ENCODE assay signal across 7 mouse cellular contexts in the genomic region with DNA sequence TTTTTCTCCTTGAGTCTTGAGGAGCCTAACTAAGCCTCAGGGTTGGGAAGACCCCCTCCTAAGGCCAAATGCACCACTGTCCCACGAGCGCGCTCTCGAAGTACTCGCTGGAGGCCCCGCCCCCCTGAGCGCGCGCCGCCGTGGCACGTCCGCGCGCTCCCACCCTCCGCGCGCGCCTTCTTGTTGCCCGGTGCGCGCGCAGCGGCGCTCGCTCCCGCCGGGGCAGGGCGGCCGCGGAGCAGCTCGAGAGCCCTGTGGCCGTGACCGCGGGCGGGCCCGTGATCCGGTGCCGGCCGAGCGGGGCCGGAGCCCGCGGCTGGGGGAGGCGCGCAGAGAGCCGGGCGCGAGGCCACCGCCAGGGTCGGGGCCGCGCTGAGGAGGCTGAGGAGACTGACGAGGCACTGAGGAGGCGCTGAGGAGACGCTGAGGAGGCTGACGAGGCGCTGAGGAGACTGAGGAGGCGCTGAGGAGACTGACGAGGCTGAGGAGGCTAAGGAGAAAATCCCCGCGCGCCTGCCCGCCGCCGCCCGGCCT. TPM values are rescaled to one million over a fixed set of nuclear protein-coding genes. Genes with fewer than 3 reads are reported as not detected.
DNase-seq lines count a peak whose midpoint lies in the region; ATAC-seq and TF ChIP-seq lines count a peak whose summit lies in the region.

A gene (plus strand): TSS at position 207 of the 534 bp plus-strand sequence.

- peak within 1 kb of the TSS; percentile 98 for H3K9ac ChIP-seq in heart, adult 2 months (ENCODE audit: low read depth, low read length)
- H3K9ac ChIP-seq in limb, embryonic 11.5 days (ENCODE audit: low read length), result peak within 1 kb of the TSS; percentile 93
- H3K9ac ChIP-seq in midbrain, embryonic 13.5 days (replicated peaks), result peak within 1 kb of the TSS; percentile 97

- TF ChIP-seq POLR2A in heart, adult 2 months (IDR thresholded peaks at IDR 0.05; ENCODE audit: insufficient read depth, low read depth, low read length), result no peak
- TF ChIP-seq POLR2A in kidney, adult 2 months (IDR thresholded peaks at IDR 0.05; ENCODE audit: low read depth, low read length), result no peak

- TF ChIP-seq CTCF in heart, adult 2 months (IDR thresholded peaks at IDR 0.05), result peak; percentile 34
- no peak for TF ChIP-seq CTCF in kidney, adult 2 months (conservative IDR thresholded peaks at IDR 0.05; ENCODE audit: insufficient read depth, insufficient read length, low read depth, low read length)

- H3K27me3 ChIP-seq in embryonic facial prominence, embryonic 10.5 days (replicated peaks; ENCODE audit: low read depth, poor library complexity, severe bottlenecking), result no peaks in the 10 kb centered on the region
- no peaks in the 10 kb centered on the region for H3K27me3 ChIP-seq in heart, adult 2 months (ENCODE audit: control insufficient read depth, insufficient read depth, low read length)
- H3K27me3 ChIP-seq in kidney, adult 2 months (replicated peaks; ENCODE audit: control insufficient read depth, insufficient read depth, low read length), result no peaks in the 10 kb centered on the region
- H3K27me3 ChIP-seq in limb, embryonic 11.5 days (ENCODE audit: control insufficient read depth, insufficient read depth, low read length), result no peaks in the 10 kb centered on the region
- no peaks in the 10 kb centered on the region for H3K27me3 ChIP-seq in midbrain, embryonic 13.5 days

- peak within 1 kb of the TSS; percentile 85 for H3K4me3 ChIP-seq in embryonic facial prominence, embryonic 10.5 days
- peak within 1 kb of the TSS; percentile 86 for H3K4me3 ChIP-seq in heart, adult 2 months
- H3K4me3 ChIP-seq in kidney, adult 2 months (ENCODE audit: insufficient read depth, low read depth, low read length), result peak within 1 kb of the TSS; percentile 79
- peak within 1 kb of the TSS; percentile 89 for H3K4me3 ChIP-seq in limb, embryonic 11.5 days (ENCODE audit: low read depth, low read length)
- H3K4me3 ChIP-seq in midbrain, embryonic 13.5 days (replicated peaks), result peak within 1 kb of the TSS; percentile 92

- peak within 1 kb of the TSS; percentile 78 for H3K4me2 ChIP-seq in limb, embryonic 11.5 days (ENCODE audit: low read depth, severe bottlenecking)
- peak within 1 kb of the TSS; percentile 80 for H3K4me2 ChIP-seq in midbrain, embryonic 13.5 days (replicated peaks)

- H3K36me3 ChIP-seq in embryonic facial prominence, embryonic 10.5 days (replicated peaks), result no peaks in the 10 kb centered on the region
- H3K36me3 ChIP-seq in heart, adult 2 months (ENCODE audit: control insufficient read depth, insufficient read depth, low read length), result peaks cover 14% of the 10 kb centered on the region
- no peaks in the 10 kb centered on the region for H3K36me3 ChIP-seq in kidney, adult 2 months (ENCODE audit: control insufficient read depth, insufficient read depth, low read length)
- no peaks in the 10 kb centered on the region for H3K36me3 ChIP-seq in limb, embryonic 11.5 days (ENCODE audit: control insufficient read depth, insufficient read depth, low read length)
- no peaks in the 10 kb centered on the region for H3K36me3 ChIP-seq in midbrain, embryonic 13.5 days

- under 1% methylated on average over 65 of the region's 67 CpGs for WGBS in embryonic facial prominence, embryonic 10.5 days
- WGBS in heart, adult 2 months, result 1% methylated on average over 58 of the region's 67 CpGs
- 1% methylated on average over 66 of the region's 67 CpGs for WGBS in kidney, adult 2 months
- under 1% methylated on average over 61 of the region's 67 CpGs for WGBS in limb, embryonic 11.5 days
- WGBS in midbrain, embryonic 13.5 days, result under 1% methylated on average over 66 of the region's 67 CpGs

- ATAC-seq in limb, embryonic 11.5 days (ENCODE audit: insufficient number of reproducible peaks, low FRiP score, low TSS enrichment, low read depth), result peak; percentile 91
- peak; percentile 95 for ATAC-seq in midbrain, embryonic 13.5 days

- DNase-seq in adrenal gland, postnatal 25 days, result peak; percentile 91
- peak; percentile 91 for DNase-seq in embryonic facial prominence, embryonic 10.5 days (ENCODE audit: low spot score)
- peak; percentile 94 to 96 for DNase-seq in heart, adult 2 months
- peak; percentile 95 for DNase-seq in kidney, adult 2 months
- DNase-seq in limb, embryonic 11.5 days (ENCODE audit: low spot score), result peak; percentile 89
- DNase-seq in spleen, adult 18-20 months, result peak; percentile 67 to 80

- TF ChIP-seq EP300 in heart, adult 2 months (IDR thresholded peaks at IDR 0.05; ENCODE audit: insufficient read depth, low read depth, low read length), result no peak

- intact Hi-C loops in heart, adult 2 months (cut with DNase I), result loop anchor here (1.0 to 5.0 kb wide), 6 partner anchors 94 to 491 kb away; a partner anchor contains a TSS

- no peaks in the 10 kb centered on the region for H3K9me3 ChIP-seq in embryonic facial prominence, embryonic 10.5 days
- no peaks in the 10 kb centered on the region for H3K9me3 ChIP-seq in limb, embryonic 11.5 days (ENCODE audit: control insufficient read depth, low read length)
- no peaks in the 10 kb centered on the region for H3K9me3 ChIP-seq in midbrain, embryonic 13.5 days

- H3K4me1 ChIP-seq in embryonic facial prominence, embryonic 10.5 days, result peaks cover 16% of the 10 kb centered on the region
- H3K4me1 ChIP-seq in heart, adult 2 months (ENCODE audit: control insufficient read depth, insufficient read depth, low read length), result peaks cover 3% of the 10 kb centered on the region; the same call in 1 of the 2 replicates
- H3K4me1 ChIP-seq in kidney, adult 2 months (ENCODE audit: control insufficient read depth, insufficient read depth, low read length), result peaks cover 6% of the 10 kb centered on the region; the same call in 1 of the 2 replicates
- H3K4me1 ChIP-seq in limb, embryonic 11.5 days (ENCODE audit: control insufficient read depth, insufficient read depth, low read length), result 0 out of 2 replicates have a peak, but pooled peaks cover 4% of the 10 kb centered on the region
- peaks cover 32% of the 10 kb centered on the region for H3K4me1 ChIP-seq in midbrain, embryonic 13.5 days (replicated peaks)

- H3K79me2 ChIP-seq in heart, adult 2 months (replicated peaks; ENCODE audit: control insufficient read depth, insufficient read depth, low read length), result peaks cover 4% of the 10 kb centered on the region

- peak within 1 kb of the TSS; percentile 97 for H3K27ac ChIP-seq in embryonic facial prominence, embryonic 10.5 days (replicated peaks)
- H3K27ac ChIP-seq in heart, adult 2 months, result peak within 1 kb of the TSS; percentile 96
- H3K27ac ChIP-seq in kidney, adult 2 months (ENCODE audit: insufficient read depth, low read depth, low read length), result peak within 1 kb of the TSS; percentile 58
- H3K27ac ChIP-seq in limb, embryonic 11.5 days (replicated peaks; ENCODE audit: low read depth, low read length), result peak within 1 kb of the TSS; percentile 90
- peak within 1 kb of the TSS; percentile 99 for H3K27ac ChIP-seq in midbrain, embryonic 13.5 days

RNA-seq across cellular contexts. Expression of the gene that starts here (rescaled TPM):
- 24.6 and 29.0 TPM in 2 replicates for total RNA-seq in adrenal gland, postnatal 25 days (2021)
- 4.6 and 4.7 TPM in 2 replicates for polyA plus RNA-seq in embryonic facial prominence, embryonic 10.5 days (2016; fragmentation: Nextera tagmentation; extraction: Ambion mirVana)
- 10 to 100 TPM; 36.3 to 43.7 TPM for total RNA-seq in heart, adult 2 months (2021)
- polyA plus RNA-seq in heart, adult 2 months (2012; rRNA removed), result 19.1 and 39.9 TPM in 2 replicates
- polyA plus RNA-seq in kidney, adult 2 months (2012; rRNA removed), result 11.0 and 12.5 TPM in 2 replicates
- polyA plus RNA-seq in limb, embryonic 11.5 days (2014; fragmentation: Nextera tagmentation; extraction: Ambion mirVana), result 5.5 and 6.7 TPM in 2 replicates
- polyA plus RNA-seq in midbrain, embryonic 13.5 days (2015; fragmentation: Nextera tagmentation; extraction: Ambion mirVana), result 9.5 and 10.3 TPM in 2 replicates

Comparison
In these comparisons a context has a peak if more than half of its experiments do, and no peak if none do; other contexts are left out.
1. Peak in every context shown above with its lines: DNase-seq, ATAC-seq, H3K4me3 ChIP-seq and H3K27ac ChIP-seq.